In genomic region chr12:112877607-112878020, GRCm38 (mm10) we compare ENCODE assay signal across 8 mouse cellular contexts. TPM values are rescaled to one million over a fixed set of nuclear protein-coding genes. Genes with fewer than 3 reads are reported as not detected.
DNase-seq lines count a peak whose midpoint lies in the region; ATAC-seq and TF ChIP-seq lines count a peak whose summit lies in the region.
"Had no signal": no experiment of that assay in that cellular context is flagged by ENCODE, and none has a peak within 500 bp of the region (broad histone marks: within the 10 kb centered on the region; RNA-seq: fewer than 3 reads in every experiment).

No protein-coding gene starts in this region.

- no peak for TF ChIP-seq CTCF in spleen, adult 2 months (IDR thresholded peaks at IDR 0.05; ENCODE audit: extremely low read depth, insufficient read depth, insufficient read length, insufficient replicate concordance)

- TF ChIP-seq POLR2A in spleen, adult 2 months (IDR thresholded peaks at IDR 0.05; ENCODE audit: low read depth, low read length): no peak

- H3K27ac ChIP-seq in spleen, adult 2 months (ENCODE audit: insufficient read depth, low read length): no peak overlapping the region
- no peak overlapping the region for H3K27ac ChIP-seq in forebrain, embryonic 16.5 days (ENCODE audit: low read length)
- H3K27ac ChIP-seq in liver, embryonic 11.5 days (ENCODE audit: low read depth, low read length): no peak overlapping the region
- H3K27ac ChIP-seq in stomach, embryonic 15.5 days: peak overlapping the region; percentile 37; the same call in 1 of the 2 replicates

- 0 out of 2 replicates have a peak, but pooled peaks have one; percentile 26 for ATAC-seq in forebrain, embryonic 16.5 days
- no peak for ATAC-seq in liver, embryonic 11.5 days (replicated peaks; ENCODE audit: low FRiP score)
- peak; percentile 67 for ATAC-seq in stomach, embryonic 15.5 days (ENCODE audit: insufficient read depth, low FRiP score, low read depth)

- WGBS in spleen, adult 2 months: 3% methylated on average over 32 of the region's 37 CpGs
- under 1% methylated on average over 35 of the region's 37 CpGs for WGBS in forebrain, embryonic 16.5 days
- 2% methylated on average over 36 of the region's 37 CpGs for WGBS in liver, embryonic 11.5 days
- under 1% methylated on average over 37 of the region's 37 CpGs for WGBS in stomach, embryonic 15.5 days

- peak overlapping the region; percentile 54 for H3K4me2 ChIP-seq in forebrain, embryonic 16.5 days (ENCODE audit: low read length)
- peak overlapping the region; percentile 62 for H3K4me2 ChIP-seq in liver, embryonic 11.5 days
- H3K4me2 ChIP-seq in stomach, embryonic 15.5 days: peak overlapping the region; percentile 78

- H3K4me3 ChIP-seq in spleen, adult 2 months (ENCODE audit: extremely low read depth, insufficient read depth, insufficient read length): peak overlapping the region; percentile 19; the same call in 1 of the 2 replicates
- H3K4me3 ChIP-seq in forebrain, embryonic 16.5 days (replicated peaks; ENCODE audit: low read length): peak overlapping the region; percentile 37
- peak overlapping the region; percentile 35 for H3K4me3 ChIP-seq in liver, embryonic 11.5 days (ENCODE audit: low read depth, low read length)
- H3K4me3 ChIP-seq in stomach, embryonic 15.5 days (replicated peaks): peak overlapping the region; percentile 37
- H3K4me3 ChIP-seq: myocyte had no signal

- peaks cover 28% of the 10 kb centered on the region for H3K4me1 ChIP-seq in spleen, adult 2 months (ENCODE audit: control insufficient read depth, insufficient read depth, insufficient read length)
- H3K4me1 ChIP-seq in forebrain, embryonic 16.5 days (replicated peaks; ENCODE audit: control insufficient read depth, insufficient read depth, low read length): peaks cover 16% of the 10 kb centered on the region
- peaks cover 13% of the 10 kb centered on the region for H3K4me1 ChIP-seq in liver, embryonic 11.5 days (replicated peaks; ENCODE audit: control insufficient read depth, insufficient read depth, low read length)
- H3K4me1 ChIP-seq in stomach, embryonic 15.5 days: peaks cover 38% of the 10 kb centered on the region

- peak overlapping the region; percentile 48 for H3K9ac ChIP-seq in forebrain, embryonic 16.5 days (replicated peaks; ENCODE audit: low read depth, low read length)
- no peak overlapping the region for H3K9ac ChIP-seq in liver, embryonic 11.5 days (ENCODE audit: low read depth, low read length)
- H3K9ac ChIP-seq in stomach, embryonic 15.5 days: peak overlapping the region; percentile 5; the same call in 1 of the 2 replicates

- H3K27me3 ChIP-seq in spleen, adult 2 months (ENCODE audit: control insufficient read depth, insufficient read depth, low read length): peaks cover 6% of the 10 kb centered on the region
- peaks cover 53% of the 10 kb centered on the region for H3K27me3 ChIP-seq in forebrain, embryonic 16.5 days (replicated peaks; ENCODE audit: control insufficient read depth, insufficient read depth, low read length)
- H3K27me3 ChIP-seq in liver, embryonic 11.5 days (replicated peaks; ENCODE audit: control insufficient read depth, insufficient read depth, low read length): peaks cover 70% of the 10 kb centered on the region
- H3K27me3 ChIP-seq in stomach, embryonic 15.5 days (replicated peaks): peaks cover 52% of the 10 kb centered on the region

- no peaks in the 10 kb centered on the region for H3K36me3 ChIP-seq in spleen, adult 2 months (ENCODE audit: control insufficient read depth, insufficient read depth, low read length)
- no peaks in the 10 kb centered on the region for H3K36me3 ChIP-seq in forebrain, embryonic 16.5 days (ENCODE audit: control insufficient read depth, insufficient read depth)
- no peaks in the 10 kb centered on the region for H3K36me3 ChIP-seq in liver, embryonic 11.5 days (ENCODE audit: control insufficient read depth, insufficient read depth, low read length)
- no peaks in the 10 kb centered on the region for H3K36me3 ChIP-seq in stomach, embryonic 15.5 days

- no peaks in the 10 kb centered on the region for H3K9me3 ChIP-seq in forebrain, embryonic 16.5 days (ENCODE audit: control insufficient read depth, low read length)
- H3K9me3 ChIP-seq in liver, embryonic 11.5 days (ENCODE audit: control insufficient read depth, low read length): no peaks in the 10 kb centered on the region
- H3K9me3 ChIP-seq in stomach, embryonic 15.5 days: no peaks in the 10 kb centered on the region

- DNase-seq in spleen, adult 2 months (ENCODE audit: low read depth in 1 of 2, low spot score in 2 of 2): no peak
- DNase-seq in spleen, adult 12 weeks (ENCODE audit: low spot score): no peak
- no peak for DNase-seq in liver, embryonic 11.5 days (ENCODE audit: low spot score)
- no peak for DNase-seq in adrenal gland, postnatal 25 days
- DNase-seq in gastrocnemius, adult 8-10 months (ENCODE audit: low spot score in 2 of 2): no peak

RNA-seq across cellular contexts. Expression of gene Gpr132, which starts 9.6 kb away (rescaled TPM):
- 77.9 and 81.1 TPM in 2 replicates for polyA plus RNA-seq in spleen, adult 2 months (2012; rRNA removed)
- polyA plus RNA-seq in forebrain, embryonic 16.5 days (2015; fragmentation: Nextera tagmentation; extraction: Ambion mirVana): not detected in 2 replicates
- polyA plus RNA-seq in liver, embryonic 11.5 days (2014; fragmentation: Nextera tagmentation; extraction: Ambion mirVana): 0.53 and 0.62 TPM in 2 replicates
- polyA plus RNA-seq in stomach, embryonic 15.5 days (2015; fragmentation: Nextera tagmentation; extraction: Ambion mirVana): 0.33 and 0.41 TPM in 2 replicates
- total RNA-seq in adrenal gland, postnatal 25 days (2021): 0.12 TPM in 1 of 2 replicates, not detected in the other
- total RNA-seq in gastrocnemius, adult 8-10 months (2022): not detected

RNA-seq across cellular contexts. Expression of gene Cdca4, which starts 48.4 kb away (rescaled TPM):
- 30.4 and 34.0 TPM in 2 replicates for polyA plus RNA-seq in spleen, adult 2 months (2012; rRNA removed)
- polyA plus RNA-seq in forebrain, embryonic 16.5 days (2015; fragmentation: Nextera tagmentation; extraction: Ambion mirVana): 71.0 and 80.9 TPM in 2 replicates
- polyA plus RNA-seq in liver, embryonic 11.5 days (2014; fragmentation: Nextera tagmentation; extraction: Ambion mirVana): 111 and 125 TPM in 2 replicates
- polyA plus RNA-seq in stomach, embryonic 15.5 days (2015; fragmentation: Nextera tagmentation; extraction: Ambion mirVana): 97.0 and 100 TPM in 2 replicates
- total RNA-seq in adrenal gland, postnatal 25 days (2021): 15.5 and 15.9 TPM in 2 replicates
- total RNA-seq in gastrocnemius, adult 8-10 months (2022): 1 to 10 TPM; 1.9 to 2.8 (median 2.5) TPM

RNA-seq across cellular contexts. Expression of gene Jag2, which starts 52.0 kb away (rescaled TPM):
- polyA plus RNA-seq in spleen, adult 2 months (2012; rRNA removed): 7.8 and 8.6 TPM in 2 replicates
- 7.9 and 10.7 TPM in 2 replicates for polyA plus RNA-seq in forebrain, embryonic 16.5 days (2015; fragmentation: Nextera tagmentation; extraction: Ambion mirVana)
- polyA plus RNA-seq in liver, embryonic 11.5 days (2014; fragmentation: Nextera tagmentation; extraction: Ambion mirVana): 0.39 and 1.4 TPM in 2 replicates
- 6.0 and 7.0 TPM in 2 replicates for polyA plus RNA-seq in stomach, embryonic 15.5 days (2015; fragmentation: Nextera tagmentation; extraction: Ambion mirVana)
- 7.6 and 8.4 TPM in 2 replicates for total RNA-seq in adrenal gland, postnatal 25 days (2021)
- total RNA-seq in gastrocnemius, adult 8-10 months (2022): 10 to 100 TPM; 22.3 to 31.0 (median 26.7) TPM

Comparison
In these comparisons a context has a peak if more than half of its experiments do, and no peak if none do; other contexts are left out.
1. RNA of gene Gpr132, which starts 9.6 kb away (polyA plus RNA-seq): 77.9 to 81.1 TPM in spleen, adult 2 months; 0.53 to 0.62 TPM in liver, embryonic 11.5 days, 0.33 to 0.41 TPM in stomach, embryonic 15.5 days and not detected in forebrain, embryonic 16.5 days; every median in the first group is over 10 times any median in the second.
2. Peak in every context shown above with its lines, with median percentiles within 50 percentile points of each other: H3K4me3 ChIP-seq and H3K4me2 ChIP-seq.